Mouse (Mus musculus) forelimb bud, embryonic 11.5 days (tissue): ENCODE data around the gene Sema4c.

Source experiments
- DNase-seq: peaks from one replicate; pipeline ENCODE4 v3.0.0-alpha.2; 2012; ENCODE audit warnings: low read depth, low spot score

Sema4c gene

GRCm38 (mm10) chr1:36558031-36558993 lies at the start of gene Sema4c:
Gene Sema4c, minus strand, starts transcription at chr1:36558349.
- DNase-seq = peak; percentile 91

- no peak for DNase-seq
Observed at GRCm38 (mm10) chr1:36606951-36607350, 48.8 kb upstream of the Sema4c start.

GRCm38 (mm10) chr1:36604254-36605156 lies 46.4 kb upstream of the Sema4c start:
- DNase-seq = no peak

- no peak for DNase-seq
Observed at GRCm38 (mm10) chr1:36603361-36603760, 45.2 kb upstream of the Sema4c start.

- no peak for DNase-seq
Observed at GRCm38 (mm10) chr1:36602271-36602670, 44.1 kb upstream of the Sema4c start.

- no peak for DNase-seq
Observed at GRCm38 (mm10) chr1:36598411-36598810, 40.3 kb upstream of the Sema4c start.

- DNase-seq = no peak
Observed at GRCm38 (mm10) chr1:36596114-36596513, 38.0 kb upstream of the Sema4c start.

- DNase-seq = no peak
Observed at GRCm38 (mm10) chr1:36595167-36595931, 37.2 kb upstream of the Sema4c start.

GRCm38 (mm10) chr1:36593099-36593498 lies 35.0 kb upstream of the Sema4c start:
- no peak for DNase-seq

- no peak for DNase-seq
Observed at GRCm38 (mm10) chr1:36591408-36591807, 33.3 kb upstream of the Sema4c start.

- no peak for DNase-seq
Observed at GRCm38 (mm10) chr1:36590664-36591063, 32.5 kb upstream of the Sema4c start.

GRCm38 (mm10) chr1:36589486-36589885 lies 31.3 kb upstream of the Sema4c start:
- no peak for DNase-seq

GRCm38 (mm10) chr1:36588476-36589450 lies 30.6 kb upstream of the Sema4c start:
- peak; percentile 82 for DNase-seq

- no peak for DNase-seq
Observed at GRCm38 (mm10) chr1:36587860-36588259, 29.7 kb upstream of the Sema4c start.

GRCm38 (mm10) chr1:36586288-36586687 lies 28.1 kb upstream of the Sema4c start:
- peak; percentile 40 for DNase-seq

- DNase-seq = no peak
Observed at GRCm38 (mm10) chr1:36583408-36584116, 25.4 kb upstream of the Sema4c start.

- no peak for DNase-seq
Observed at GRCm38 (mm10) chr1:36582211-36582610, 24.1 kb upstream of the Sema4c start.

GRCm38 (mm10) chr1:36581260-36581659 lies 23.1 kb upstream of the Sema4c start:
- no peak for DNase-seq

- DNase-seq = peak; percentile 74
Observed at GRCm38 (mm10) chr1:36580384-36581207, 22.4 kb upstream of the Sema4c start.
